Mouse (Mus musculus) right cerebral cortex, adult 2 months (tissue): ENCODE measurements around the gene Mgll.

Experiments used
- DNase-seq, 2 experiments: peaks; one replicate each; pipeline ENCODE4 v3.0.0; 2021 to 2022; ENCODE audit warnings: low spot score in 2 of 2

Mgll gene

GRCm38 (mm10) chr6:88743601-88744291 is 19.5 kb downstream of the Mgll start:
- DNase-seq: no peak

GRCm38 (mm10) chr6:88745027-88745426 is 20.8 kb downstream of the Mgll start:
- DNase-seq: no peak

GRCm38 (mm10) chr6:88746271-88746670 is 22.1 kb downstream of the Mgll start:
- DNase-seq: no peak

DNA sequence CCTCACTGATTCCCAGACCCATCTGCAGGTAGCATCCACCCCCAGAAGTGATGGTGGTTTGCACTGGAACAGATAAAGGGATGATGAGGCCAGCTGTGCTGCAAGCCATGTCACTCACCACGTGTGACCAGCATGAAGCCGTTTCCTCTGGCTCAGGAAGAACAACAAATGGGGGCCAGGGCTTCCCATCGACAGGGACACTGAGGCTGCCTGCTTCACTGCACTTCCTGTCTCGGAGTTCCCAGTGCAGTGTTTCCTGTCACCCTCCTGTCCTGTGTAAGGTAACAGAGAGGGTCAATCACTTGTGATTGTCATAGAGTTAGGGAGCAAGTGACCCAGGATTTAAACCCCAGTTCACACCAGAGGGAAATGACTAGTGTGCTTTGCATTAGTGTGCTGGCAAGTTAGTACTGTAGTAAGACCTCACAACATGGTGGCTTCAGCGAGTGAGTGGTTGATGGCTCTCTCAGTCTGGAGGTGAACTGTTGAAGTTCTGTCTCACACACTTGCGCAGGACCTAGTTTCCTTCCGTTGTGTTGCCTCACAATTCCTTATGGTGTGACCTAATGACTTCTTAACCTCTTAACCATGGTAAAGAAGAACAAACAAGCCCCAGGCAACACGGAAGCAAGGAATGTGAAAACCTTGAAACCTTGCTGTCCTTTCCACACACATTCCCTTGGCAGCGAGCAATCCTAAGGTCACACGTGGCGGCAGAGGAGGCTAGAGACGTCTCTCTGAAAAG is 23.3 kb downstream of the Mgll start:
- DNase-seq: no peak

DNA sequence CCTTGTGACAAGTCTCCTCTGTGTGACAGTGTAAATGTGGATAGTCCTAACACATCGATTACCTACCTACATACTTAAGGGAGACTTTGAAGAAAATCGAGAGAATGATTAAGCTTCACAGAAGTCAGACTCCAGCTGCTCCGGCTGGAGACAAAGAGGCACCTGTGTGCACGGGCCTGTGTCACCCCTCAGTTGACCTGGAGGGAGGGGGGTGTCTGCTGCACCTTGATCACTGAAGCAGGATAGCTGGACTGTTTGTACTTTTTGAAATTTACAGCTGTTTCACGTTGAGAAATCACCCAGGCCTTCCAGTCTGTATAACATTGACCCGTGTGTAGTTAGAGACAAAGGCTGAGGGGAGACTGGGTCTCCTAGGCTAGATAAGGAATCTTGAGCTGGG is 26.7 kb downstream of the Mgll start:
- DNase-seq: no peak

DNA sequence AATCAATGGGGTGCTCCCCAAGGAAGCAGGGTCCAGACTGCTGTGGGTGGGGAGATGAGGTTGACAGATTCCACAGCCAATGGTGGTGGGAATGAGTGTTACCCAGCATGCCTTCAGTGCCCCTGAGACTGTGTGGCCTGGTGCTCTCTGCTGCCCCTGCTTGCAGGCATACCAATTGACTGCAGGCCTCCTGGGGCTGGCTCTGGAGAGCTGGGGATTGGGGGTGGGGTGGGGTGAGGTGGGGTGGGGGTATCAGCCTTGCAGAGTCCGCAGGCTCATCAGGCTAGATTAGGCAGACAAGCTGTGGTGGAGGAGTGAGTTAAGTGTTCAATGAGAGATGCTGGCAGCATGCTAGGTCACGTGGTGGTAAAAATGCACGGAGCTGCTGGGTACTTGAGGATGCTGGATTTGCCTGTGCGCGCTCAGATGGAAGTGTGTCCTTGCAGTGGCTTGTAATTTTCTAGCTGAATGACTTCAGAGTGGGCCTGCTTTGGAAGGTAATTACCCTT is 28.6 kb downstream of the Mgll start:
- DNase-seq: peak in 1 of 2 experiments; percentile 66

- no peak for DNase-seq
Observed at GRCm38 (mm10) chr6:88753578-88753977, 29.4 kb downstream of the Mgll start.

DNA sequence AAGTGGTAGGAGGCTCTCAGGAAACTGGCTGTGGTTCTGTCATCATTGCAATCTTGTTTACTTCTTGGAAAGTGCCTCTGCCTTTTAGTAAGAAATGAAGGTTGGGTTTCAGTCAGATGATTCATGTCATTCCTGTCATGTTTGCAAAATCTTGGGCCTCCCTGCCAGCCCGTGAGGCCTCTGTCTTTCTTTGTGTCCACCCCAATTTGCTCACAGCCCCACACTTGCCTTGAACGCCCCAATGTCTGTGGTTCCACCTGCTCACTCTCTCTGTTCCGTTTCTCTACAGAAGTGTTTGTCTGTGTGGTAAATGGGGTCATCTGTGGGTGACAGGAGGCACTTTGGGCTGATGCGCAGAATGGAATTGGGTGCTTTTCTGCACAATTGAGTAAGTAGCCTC is 32.8 kb downstream of the Mgll start:
- no peak for DNase-seq

DNA sequence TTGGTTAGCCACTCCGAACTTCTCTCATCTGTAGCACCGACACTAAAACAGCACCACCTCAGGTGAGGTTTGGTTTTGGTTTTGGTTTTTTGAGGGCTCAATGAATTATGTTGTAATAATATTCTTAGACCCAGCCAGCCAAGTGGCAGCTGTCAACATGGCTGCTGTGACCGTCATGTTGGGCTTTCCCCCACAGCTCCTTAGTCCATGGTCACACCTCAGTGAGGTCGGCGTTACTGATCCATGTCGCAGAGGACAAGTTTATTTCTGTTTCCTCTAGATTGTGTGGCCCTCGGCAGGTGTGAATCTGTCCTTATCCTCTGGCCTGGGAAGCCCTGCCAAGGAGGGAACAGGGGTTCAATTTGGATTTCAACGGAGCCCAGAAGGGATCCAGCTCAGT is 33.9 kb downstream of the Mgll start:
- no peak for DNase-seq

DNA sequence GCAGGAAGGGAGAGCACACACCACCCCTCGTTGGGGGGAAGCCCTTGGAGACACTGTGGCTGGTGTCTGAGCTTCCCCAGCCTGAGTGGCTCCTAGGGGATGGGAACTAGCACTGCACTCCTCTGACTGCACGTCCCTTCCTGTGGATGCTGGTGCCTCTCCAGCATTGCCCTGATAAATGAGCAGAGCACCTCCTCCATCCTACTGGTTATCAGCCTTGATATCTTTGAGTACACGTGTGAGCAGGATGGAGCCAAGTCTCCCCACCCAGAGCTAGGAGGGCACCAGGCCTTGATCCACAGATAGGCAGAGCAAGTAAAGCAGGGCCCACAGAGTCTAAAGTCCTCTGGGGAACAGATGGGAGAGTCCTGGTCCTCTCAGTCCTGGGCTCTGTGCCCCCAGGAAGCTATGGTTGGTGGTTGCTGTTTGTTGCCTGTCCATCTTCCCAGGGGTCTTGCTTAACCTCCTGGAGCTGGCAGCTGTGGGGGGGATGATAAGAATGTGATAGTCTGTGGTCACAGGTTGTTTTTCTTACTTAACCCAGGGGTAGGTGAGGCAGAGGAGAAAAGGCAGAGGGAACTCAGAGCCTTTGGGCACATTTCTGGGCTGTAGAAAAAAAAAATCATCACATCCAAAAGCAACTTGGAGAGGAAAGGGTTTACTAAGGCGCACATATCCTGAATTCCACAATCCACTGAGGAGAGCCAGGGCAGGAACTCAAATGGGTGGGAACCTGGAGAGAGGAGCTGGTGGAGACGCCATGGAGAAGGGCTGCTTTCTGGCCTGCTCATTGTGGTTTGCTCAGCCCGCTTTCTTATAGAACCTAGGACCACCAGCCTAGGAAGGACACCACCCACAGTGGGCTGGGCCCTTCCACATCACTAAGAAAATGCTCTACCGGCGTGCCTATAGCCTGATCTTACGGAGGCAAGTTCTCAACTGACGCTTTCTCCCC is 34.6 kb downstream of the Mgll start:
- DNase-seq: no peak

DNA sequence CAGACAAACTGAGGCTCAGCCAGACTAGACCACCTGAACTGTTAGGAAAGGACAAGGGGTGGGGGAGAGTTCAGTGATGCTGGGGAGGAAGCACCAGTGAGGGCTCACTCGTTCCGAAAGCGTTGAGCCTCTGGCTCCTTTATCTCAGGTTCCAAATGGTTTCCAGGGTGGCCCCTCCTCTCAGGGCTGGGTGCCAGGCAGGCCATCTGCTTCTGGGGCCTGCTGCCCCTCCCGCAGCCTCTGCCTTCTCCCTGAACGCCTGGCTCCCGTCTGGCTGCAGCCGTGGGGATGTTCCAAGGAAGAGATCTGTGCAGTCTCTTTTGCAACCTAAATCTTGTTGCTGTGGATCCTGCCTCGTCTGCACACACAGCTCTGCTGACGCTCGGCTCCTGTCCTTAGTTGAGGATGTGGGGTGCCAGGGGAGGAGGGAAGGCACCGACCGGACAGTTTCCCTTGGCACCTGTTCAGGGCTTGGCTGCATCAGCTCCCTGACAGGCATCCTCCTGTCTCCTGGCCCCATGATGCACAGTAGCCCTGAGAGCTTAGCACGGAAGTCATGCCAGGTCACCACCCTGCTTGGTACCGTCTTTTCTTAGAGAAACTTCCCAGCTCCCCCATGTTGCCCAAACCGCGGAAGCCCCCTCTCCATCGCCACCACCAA is 35.7 kb downstream of the Mgll start:
- DNase-seq: peak; percentile 73 to 84

GRCm38 (mm10) chr6:88760935-88761635 is 36.9 kb downstream of the Mgll start:
- no peak for DNase-seq

DNA sequence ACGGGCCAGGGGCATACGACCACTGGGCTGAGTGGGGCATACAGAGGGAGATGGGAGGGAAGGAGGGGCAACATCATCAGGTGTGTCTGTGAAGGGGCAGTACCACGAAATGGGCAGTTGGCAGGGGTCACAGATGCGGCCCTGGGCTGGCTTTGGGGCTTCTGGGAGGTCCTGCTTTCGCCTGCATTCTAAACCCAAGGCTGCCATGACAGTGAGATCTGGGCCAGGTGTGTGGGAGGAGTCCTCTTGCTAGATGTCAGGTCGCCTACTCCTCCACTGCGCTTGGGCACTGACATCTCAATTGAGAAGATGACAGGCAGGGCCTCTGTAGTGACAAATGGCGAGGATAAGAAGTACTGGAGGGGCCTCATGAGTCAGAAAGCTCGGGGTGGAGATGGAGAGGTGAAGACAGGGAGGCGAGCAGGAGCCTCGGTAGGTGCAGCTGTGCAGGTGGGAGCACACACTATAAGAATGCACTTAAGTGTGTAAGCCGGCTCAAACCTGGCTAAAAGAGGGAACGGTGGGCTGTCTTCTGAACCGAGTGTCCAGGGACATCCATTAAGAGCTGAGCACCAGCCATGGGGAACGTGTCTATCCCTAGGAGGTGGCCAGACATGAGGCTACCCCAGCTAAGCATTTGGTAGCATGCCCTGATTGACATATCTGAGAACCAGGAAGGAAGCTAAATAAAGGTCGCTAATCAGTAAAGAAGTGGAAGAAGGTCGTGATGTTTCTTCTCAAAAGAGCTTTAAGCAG is 37.6 kb downstream of the Mgll start:
- DNase-seq: no peak

GRCm38 (mm10) chr6:88762440-88763196 is 38.4 kb downstream of the Mgll start:
- no peak for DNase-seq

DNA sequence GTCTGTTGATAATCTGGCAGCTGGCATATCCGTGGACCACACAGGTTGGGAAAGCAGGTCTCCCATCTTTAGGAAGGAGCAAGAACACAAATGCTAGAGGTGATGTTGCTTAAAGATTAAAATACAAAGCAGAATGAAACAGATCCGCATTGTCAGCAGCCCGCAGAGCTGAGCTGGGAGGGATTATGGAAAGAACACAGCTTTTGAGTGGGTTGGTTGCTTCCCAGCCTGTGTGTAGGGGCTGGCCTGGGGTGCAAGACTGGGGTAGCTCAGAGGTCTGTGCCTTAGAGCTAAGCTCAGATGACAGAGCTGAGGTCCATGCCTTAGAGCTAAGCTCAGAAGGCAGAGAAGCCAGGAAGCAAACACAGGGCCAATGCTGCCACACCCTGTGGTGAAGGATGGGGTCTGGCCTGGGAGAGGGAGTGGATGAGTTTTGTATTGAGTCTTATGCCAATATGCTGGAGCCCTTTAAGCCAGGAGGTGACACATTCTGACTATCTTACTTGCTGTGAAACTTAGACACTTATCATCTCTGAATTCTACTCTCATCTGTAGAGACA is 39.4 kb downstream of the Mgll start:
- no peak for DNase-seq

DNA sequence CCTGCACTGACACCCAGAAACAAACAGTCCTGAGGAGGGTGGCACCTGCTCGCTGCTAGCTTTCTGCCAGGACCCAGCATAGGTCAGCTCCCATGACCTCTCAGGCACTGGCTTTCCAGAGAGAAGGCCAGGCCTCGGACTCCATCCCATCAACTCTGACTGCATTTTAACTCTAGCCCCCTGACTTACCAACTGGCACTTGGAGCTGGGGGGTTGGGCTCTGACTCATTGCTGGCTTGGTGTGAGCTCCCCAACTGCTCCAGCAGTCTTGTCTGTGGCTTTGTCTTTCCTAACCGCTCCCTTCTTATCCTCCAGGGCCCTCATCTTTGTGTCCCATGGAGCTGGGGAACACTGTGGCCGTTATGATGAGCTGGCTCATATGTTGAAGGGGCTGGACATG is 40.1 kb downstream of the Mgll start:
- DNase-seq: no peak

DNA sequence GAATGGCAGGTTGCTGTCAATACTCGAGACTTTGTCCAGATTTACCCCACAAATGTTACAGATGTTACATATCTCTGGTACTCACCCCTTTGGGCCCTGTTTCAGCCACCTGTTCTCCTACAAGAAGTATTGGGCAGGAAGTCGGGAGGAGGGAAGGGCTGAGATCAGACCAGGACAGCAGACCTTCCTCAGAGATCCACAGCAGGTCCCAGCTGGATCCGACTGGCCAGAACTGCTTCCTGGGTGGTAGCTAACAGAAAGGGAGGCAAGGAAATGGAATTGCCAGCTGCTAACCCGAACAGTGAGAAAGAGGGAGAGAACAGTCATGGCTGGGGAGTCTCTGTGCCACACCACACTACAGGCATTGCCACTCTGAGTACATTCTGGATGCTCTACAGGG is 43.5 kb downstream of the Mgll start:
- DNase-seq: no peak

GRCm38 (mm10) chr6:88769723-88770122 is 45.5 kb downstream of the Mgll start:
- DNase-seq: no peak

- no peak for DNase-seq
Observed at GRCm38 (mm10) chr6:88770300-88770904, 46.2 kb downstream of the Mgll start.
